Mouse (Mus musculus) lung, postnatal 0 days (tissue): ENCODE data around the gene Fbxl17.

Source experiments
- CTCF ChIP-seq: IDR thresholded peaks from 2 replicates; pipeline ENCODE4 v1.5.1; 2016; ENCODE audit warnings: antibody characterized with exemption, mild to moderate bottlenecking
- EP300 ChIP-seq: IDR thresholded peaks from 2 replicates; pipeline ENCODE4 v1.6.1; 2016; ENCODE audit warnings: antibody characterized with exemption, mild to moderate bottlenecking, control low read depth

GRCm38 (mm10) chr17:63390951-63391350 lies 108.9 kb downstream of the Fbxl17 start:
- TF ChIP-seq CTCF = no peak
- TF ChIP-seq EP300 = no peak
